Mouse (Mus musculus) hindbrain, embryonic 14.5 days (tissue): ENCODE measurements around the gene Gm15737. TPM values are rescaled to one million over a fixed set of nuclear protein-coding genes. Genes with fewer than 3 reads are reported as not detected.

Source experiments
- ATAC-seq: fragments of 200-750 bp; cut with Nextera tagmentation; 2 replicates; pipeline ENCODE4 v1.8.0; 2017; ENCODE audit warnings: moderate number of reproducible peaks, mild to moderate bottlenecking, moderate TSS enrichment, moderate library complexity; ENCODE audit not compliant: low FRiP score
- DNase-seq: peaks from one replicate; pipeline ENCODE4 v3.0.0-alpha.2; 2015; ENCODE audit warnings: low spot score
- H3K27ac ChIP-seq: fragments of 300-500 bp; sonication (generic); 2 replicates; pipeline ENCODE4 v1.5.1; 2014; ENCODE audit warnings: mild to moderate bottlenecking, moderate library complexity
- H3K27me3 ChIP-seq: fragments of 300-500 bp; sonication (generic); 2 replicates; pipeline ENCODE4 v1.6.1; 2014; ENCODE audit warnings: mild to moderate bottlenecking, low read length, mixed read lengths; ENCODE audit not compliant: control insufficient read depth, insufficient read depth
- H3K36me3 ChIP-seq: fragments of 300-500 bp; sonication (generic); replicated peaks from 2 replicates; pipeline ENCODE4 v1.6.1; 2014; ENCODE audit not compliant: control insufficient read depth, insufficient read depth
- H3K4me1 ChIP-seq: fragments of 300-500 bp; sonication (generic); replicated peaks from 2 replicates; pipeline ENCODE4 v1.6.1; 2014; ENCODE audit warnings: antibody characterized with exemption, low read length, mixed read lengths; ENCODE audit not compliant: control insufficient read depth, insufficient read depth
- H3K4me2 ChIP-seq: fragments of 300-500 bp; sonication (generic); replicated peaks from 2 replicates; pipeline ENCODE4 v1.6.1; 2014; ENCODE audit warnings: mild to moderate bottlenecking, moderate library complexity
- H3K4me3 ChIP-seq: fragments of 300-500 bp; sonication (generic); replicated peaks from 2 replicates; pipeline ENCODE4 v1.5.1; 2014; ENCODE audit warnings: mild to moderate bottlenecking, low read length
- H3K9ac ChIP-seq: fragments of 300-500 bp; sonication (generic); 2 replicates; pipeline ENCODE4 v1.6.1; 2014
- H3K9me3 ChIP-seq: fragments of 300-500 bp; sonication (generic); 2 replicates; pipeline ENCODE4 v1.6.1; 2016; ENCODE audit warnings: low read length; ENCODE audit not compliant: control insufficient read depth
- WGBS: fragments of 180-500 bp; shearing (Covaris S2); extraction: QIAGEN DNeasy Blood & Tissue Kit; methylation state at CpG from one replicate; pipeline ENCODE4 v1.1.7; 2014; 5-methylcytosine and 5-hydroxymethylcytosine counted together
- polyA plus RNA-seq: library from polyadenylated mRNA; unstranded; fragments of >200 nt; fragmentation: Nextera tagmentation; extraction: Ambion mirVana; gene quantifications from 2 replicates; pipeline ENCODE4 v1.2.1, GENCODE M21; 2014

Gm15737 gene
- polyA plus RNA-seq, 1 experiment from 2014 or later = 0.05 TPM

GRCm38 (mm10) chr6:92862599-92862998 is 6.6 kb upstream of the Gm15737 start:
- Histone ChIP-seq H3K27ac (no peak overlapping the region), H3K9me3 (no peaks in the 10 kb centered on the region), H3K9ac (no peak overlapping the region), H3K4me2 (no peak overlapping the region), H3K36me3 (no peaks in the 10 kb centered on the region), H3K27me3 (no peaks in the 10 kb centered on the region), H3K4me3 (no peak overlapping the region), H3K4me1 (no peaks in the 10 kb centered on the region)
- ATAC-seq = no peak
- DNase-seq = no peak
- WGBS = 81% methylated on average over 9 of the region's 9 CpGs

- Histone ChIP-seq H3K4me3 (no peak overlapping the region), H3K27me3 (no peaks in the 10 kb centered on the region), H3K9me3 (no peaks in the 10 kb centered on the region), H3K27ac (no peak overlapping the region), H3K4me1 (0 out of 2 replicates have a peak, but pooled peaks cover 7% of the 10 kb centered on the region), H3K36me3 (no peaks in the 10 kb centered on the region), H3K9ac (no peak overlapping the region), H3K4me2 (no peak overlapping the region)
- ATAC-seq (no peak), DNase-seq (no peak)
- 62% methylated on average over 16 of the region's 16 CpGs for WGBS
Observed at GRCm38 (mm10) chr6:92869582-92870219, 544 bp downstream of the Gm15737 start.

DNA sequence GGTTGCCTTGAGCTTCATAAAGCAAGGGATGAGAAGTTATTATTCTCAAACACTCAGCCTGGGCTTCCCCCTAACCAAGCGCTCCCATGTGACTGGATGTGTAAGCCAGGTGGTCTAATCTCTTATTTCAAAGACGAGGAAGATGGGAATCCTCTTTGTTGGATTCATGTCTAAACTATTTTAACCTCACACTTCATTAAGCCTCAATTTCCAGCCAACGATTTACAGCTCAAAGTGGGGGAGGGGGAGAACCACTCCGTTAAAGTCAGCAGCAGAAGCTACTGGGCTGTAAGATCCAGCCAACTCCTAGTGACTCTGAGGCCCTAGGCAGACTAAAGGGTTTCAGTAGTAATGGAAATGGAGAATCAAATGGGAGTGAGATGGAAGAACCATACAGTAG is 2.7 kb downstream of the Gm15737 start:
- H3K4me3 ChIP-seq = no peak overlapping the region
- H3K27me3 ChIP-seq = no peaks in the 10 kb centered on the region
- WGBS = 66% methylated on average over 4 of the region's 4 CpGs
- 0 out of 2 replicates have a peak, but pooled peaks cover 7% of the 10 kb centered on the region for H3K4me1 ChIP-seq
- no peak overlapping the region for H3K9ac ChIP-seq
- H3K36me3 ChIP-seq = no peaks in the 10 kb centered on the region
- H3K27ac ChIP-seq = no peak overlapping the region
- H3K4me2 ChIP-seq = no peak overlapping the region
- DNase-seq = no peak
- no peak for ATAC-seq
- no peaks in the 10 kb centered on the region for H3K9me3 ChIP-seq

DNA sequence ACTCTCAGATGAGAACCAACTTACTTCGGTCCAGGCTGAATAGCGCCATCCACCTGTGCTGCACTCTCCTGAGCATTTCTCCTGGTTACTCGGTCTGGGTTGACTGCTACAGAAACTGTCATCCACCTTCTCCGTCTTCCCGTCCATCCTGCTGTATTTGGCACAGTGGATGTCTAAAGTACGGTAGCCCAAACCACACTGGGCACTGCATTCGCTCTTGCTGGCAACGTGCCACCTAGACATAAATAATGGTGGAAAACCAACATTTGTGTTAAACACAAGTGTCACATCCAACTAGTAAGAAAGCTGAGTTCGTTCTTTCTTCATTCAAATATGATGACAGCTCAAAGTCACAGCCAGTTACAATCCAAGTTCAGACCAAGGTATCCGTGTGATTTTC is 3.6 kb downstream of the Gm15737 start:
- H3K4me2 ChIP-seq = no peak overlapping the region
- no peaks in the 10 kb centered on the region for H3K36me3 ChIP-seq
- H3K9ac ChIP-seq = no peak overlapping the region
- no peaks in the 10 kb centered on the region for H3K27me3 ChIP-seq
- no peak for ATAC-seq
- whole genome bisulfite sequencing = 85% methylated on average over 10 of the region's 10 CpGs
- H3K9me3 ChIP-seq = no peaks in the 10 kb centered on the region
- H3K4me1 ChIP-seq = 0 out of 2 replicates have a peak, but pooled peaks cover 7% of the 10 kb centered on the region
- no peak for DNase-seq
- H3K4me3 ChIP-seq = no peak overlapping the region
- H3K27ac ChIP-seq = no peak overlapping the region

DNA sequence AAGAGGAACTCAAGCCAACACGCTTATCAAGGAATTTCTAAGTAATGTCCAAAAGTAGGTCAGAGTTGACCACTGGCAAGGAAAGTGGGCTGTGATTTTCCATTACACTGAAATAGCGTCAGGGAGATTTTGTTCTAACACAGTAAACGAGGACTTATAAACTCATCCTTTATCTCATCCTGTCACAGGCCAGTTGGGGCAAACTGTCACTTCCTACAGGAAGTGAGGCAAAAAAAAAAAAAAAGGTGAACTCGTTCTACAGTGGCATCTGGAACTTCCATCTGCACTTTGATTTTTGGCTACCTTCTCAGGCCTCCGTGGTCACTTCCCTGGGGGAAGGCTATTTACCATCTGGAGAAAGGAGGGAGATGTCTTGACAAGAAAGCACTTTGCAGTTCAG is 5.7 kb downstream of the Gm15737 start:
- ATAC-seq (no peak), DNase-seq (no peak)
- H3K27me3 ChIP-seq = no peaks in the 10 kb centered on the region
- WGBS = 83% methylated on average over 5 of the region's 5 CpGs
- no peaks in the 10 kb centered on the region for H3K4me1 ChIP-seq
- no peaks in the 10 kb centered on the region for H3K9me3 ChIP-seq
- H3K4me2 ChIP-seq = no peak overlapping the region
- H3K9ac ChIP-seq = no peak overlapping the region
- H3K4me3 ChIP-seq = no peak overlapping the region
- H3K36me3 ChIP-seq = no peaks in the 10 kb centered on the region
- H3K27ac ChIP-seq = no peak overlapping the region

- Histone ChIP-seq H3K4me1 (no peaks in the 10 kb centered on the region), H3K27ac (no peak overlapping the region), H3K9ac (no peak overlapping the region), H3K4me3 (no peak overlapping the region), H3K4me2 (no peak overlapping the region), H3K27me3 (no peaks in the 10 kb centered on the region), H3K9me3 (no peaks in the 10 kb centered on the region), H3K36me3 (no peaks in the 10 kb centered on the region)
- DNase-seq (no peak), ATAC-seq (no peak)
- 94% methylated on average over 2 of the region's 2 CpGs for WGBS
Observed at GRCm38 (mm10) chr6:92875340-92875739, 6.2 kb downstream of the Gm15737 start.

GRCm38 (mm10) chr6:92876121-92876520 is 7.0 kb downstream of the Gm15737 start:
- Histone ChIP-seq H3K27me3 (no peaks in the 10 kb centered on the region), H3K4me2 (no peak overlapping the region), H3K9ac (no peak overlapping the region), H3K9me3 (no peaks in the 10 kb centered on the region), H3K27ac (no peak overlapping the region), H3K36me3 (no peaks in the 10 kb centered on the region), H3K4me1 (no peaks in the 10 kb centered on the region), H3K4me3 (no peak overlapping the region)
- no peak for ATAC-seq
- WGBS = 84% methylated on average over 5 of the region's 5 CpGs
- DNase-seq = no peak

GRCm38 (mm10) chr6:92877236-92877635 is 8.1 kb downstream of the Gm15737 start:
- WGBS = 98% methylated on average over 4 of the region's 4 CpGs
- ATAC-seq = no peak
- H3K36me3 ChIP-seq = no peaks in the 10 kb centered on the region

DNA sequence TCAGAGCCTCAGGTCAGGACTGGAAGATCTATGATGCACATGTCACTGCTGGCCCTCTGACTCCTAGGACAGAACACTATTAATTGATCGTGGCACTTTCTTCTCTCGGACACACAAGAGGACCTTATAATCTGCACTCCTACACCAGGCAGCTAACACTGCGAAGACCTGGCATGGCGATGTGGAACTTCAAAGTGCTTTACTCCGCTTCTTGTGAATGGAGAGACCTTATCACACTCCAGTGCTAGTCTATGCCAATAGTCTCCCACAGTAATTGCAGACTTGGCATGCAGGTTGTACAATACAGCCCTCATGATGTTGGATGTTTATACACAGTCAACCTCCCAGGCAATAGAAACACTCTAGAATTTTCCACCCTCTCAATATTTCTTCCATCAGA is 9.6 kb downstream of the Gm15737 start:
- H3K27me3 ChIP-seq = no peaks in the 10 kb centered on the region
- no peak for ATAC-seq
- H3K36me3 ChIP-seq = no peaks in the 10 kb centered on the region
- no peaks in the 10 kb centered on the region for H3K9me3 ChIP-seq
- H3K4me3 ChIP-seq = no peak overlapping the region
- WGBS = 92% methylated on average over 5 of the region's 5 CpGs
- no peak for DNase-seq
- H3K27ac ChIP-seq = no peak overlapping the region
- H3K4me1 ChIP-seq = peaks cover 7% of the 10 kb centered on the region; the same call in 1 of the 2 replicates
- H3K9ac ChIP-seq = no peak overlapping the region
- H3K4me2 ChIP-seq = no peak overlapping the region

More at GRCm38 (mm10) chr6:92877236-92877635, 8.1 kb downstream of the Gm15737 start:
- H3K4me3 ChIP-seq = no peak overlapping the region
- no peaks in the 10 kb centered on the region for H3K4me1 ChIP-seq
- H3K9me3 ChIP-seq = no peaks in the 10 kb centered on the region
- no peaks in the 10 kb centered on the region for H3K27me3 ChIP-seq
- H3K27ac ChIP-seq = no peak overlapping the region
- no peak overlapping the region for H3K4me2 ChIP-seq
- no peak overlapping the region for H3K9ac ChIP-seq
- DNase-seq = no peak
